Comparison of ENCODE assay signal across 15 mouse cellular contexts in the genomic region with DNA sequence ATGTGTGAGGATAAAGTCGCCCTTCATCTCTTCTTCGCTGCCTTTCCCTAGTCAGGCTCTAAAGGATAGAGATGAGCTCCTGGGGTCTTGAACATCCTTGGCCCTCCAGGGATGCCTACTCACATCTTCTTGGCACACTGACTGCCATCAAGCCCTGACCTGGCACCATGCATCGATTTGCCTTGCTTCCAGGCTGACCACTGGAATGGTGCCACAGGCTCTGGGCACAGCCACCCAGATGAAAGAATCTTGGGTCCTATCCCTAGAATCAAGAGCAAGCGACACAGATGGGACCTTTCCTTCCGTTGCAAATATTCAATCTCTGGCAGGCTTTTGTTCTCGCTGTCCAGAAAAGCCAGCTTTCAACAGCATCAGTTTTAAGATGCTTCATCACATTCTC. TPM values are rescaled to one million over a fixed set of nuclear protein-coding genes. Genes with fewer than 3 reads are reported as not detected.
"Had no signal": no experiment of that assay in that cellular context is flagged by ENCODE, and none has a peak within 500 bp of the region (broad histone marks: within the 10 kb centered on the region; RNA-seq: fewer than 3 reads in every experiment).

No protein-coding gene starts in this region.

- DNase-seq: kidney, postnatal 25 days; liver; liver, embryonic 13.5 days; liver, postnatal 0 days; lung, postnatal 14 days; thymus, postnatal 4 days had no signal

- H3K36me3 ChIP-seq: limb, embryonic 12.5 days; liver, embryonic 13.5 days; lung, embryonic 15.5 days had no signal

- H3K9ac ChIP-seq: limb, embryonic 12.5 days; liver, embryonic 13.5 days; liver, postnatal 0 days; lung, embryonic 15.5 days had no signal

- H3K4me2 ChIP-seq: limb, embryonic 12.5 days; liver, embryonic 13.5 days; lung, embryonic 15.5 days; midbrain, embryonic 11.5 days had no signal

- ATAC-seq: liver, postnatal 0 days; midbrain, embryonic 16.5 days had no signal

- H3K27me3 ChIP-seq: limb, embryonic 12.5 days; liver, embryonic 13.5 days; lung, embryonic 15.5 days; megakaryocyte, embryonic 14.5 days had no signal

- H3K4me3 ChIP-seq: limb, embryonic 12.5 days; liver, embryonic 13.5 days; lung, embryonic 15.5 days; megakaryocyte, embryonic 14.5 days had no signal

- H3K4me1 ChIP-seq: limb, embryonic 12.5 days; liver, embryonic 13.5 days; lung, embryonic 15.5 days; megakaryocyte, embryonic 14.5 days had no signal

- H3K9me3 ChIP-seq: limb, embryonic 12.5 days; liver, embryonic 13.5 days; lung, embryonic 15.5 days had no signal

- H3K27ac ChIP-seq: limb, embryonic 12.5 days; liver, embryonic 13.5 days; lung, embryonic 15.5 days; macrophage; stomach, postnatal 0 days had no signal

RNA-seq across cellular contexts. Expression of a gene that starts 38.4 kb away (rescaled TPM):
- total RNA-seq: layer of hippocampus, postnatal 25 days; left cerebral cortex, postnatal 25 days had no signal
- polyA plus RNA-seq: limb, embryonic 12.5 days; macrophage; stomach, postnatal 0 days had no signal
